Mouse (Mus musculus): ENCODE measurements around the gene Mme. TPM values are rescaled to one million over a fixed set of nuclear protein-coding genes. Genes with fewer than 3 reads are reported as not detected.

Mme gene
- polyA plus RNA-seq, 1 experiment from 2014 or later, result 2.0 TPM

DNA sequence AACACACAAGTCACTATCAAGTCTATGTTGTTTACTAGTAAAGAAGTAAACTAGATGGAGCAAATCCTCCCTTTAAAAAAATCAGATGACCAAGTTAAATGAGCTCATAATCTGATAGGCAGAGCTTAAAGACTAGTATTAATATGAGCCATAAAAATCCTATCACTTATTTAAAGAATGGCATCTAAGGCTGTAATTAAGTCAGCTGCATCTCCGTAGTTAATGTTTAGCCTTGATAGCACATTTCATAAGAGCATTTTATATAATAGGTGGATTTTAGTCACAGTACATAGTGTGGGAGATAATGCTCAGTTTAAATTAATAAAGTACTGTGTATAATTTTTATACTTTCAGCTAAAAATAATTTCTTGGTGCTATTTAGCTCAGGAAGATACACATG, 118.2 kb downstream of the Mme start:
- Histone ChIP-seq H3K9me3 (no peaks in the 10 kb centered on the region), H3K9ac (no peak overlapping the region), H3K27ac (no peak overlapping the region), H3K27me3 (replicated peaks) (no peaks in the 10 kb centered on the region), H3K36me3 (replicated peaks) (no peaks in the 10 kb centered on the region), H3K4me2 (no peak overlapping the region), H3K4me1 (no peaks in the 10 kb centered on the region), H3K4me3 (no peak overlapping the region)
- WGBS, result 92% methylated on average over 1 of the region's 1 CpGs
- ATAC-seq (replicated peaks), result no peak

DNA sequence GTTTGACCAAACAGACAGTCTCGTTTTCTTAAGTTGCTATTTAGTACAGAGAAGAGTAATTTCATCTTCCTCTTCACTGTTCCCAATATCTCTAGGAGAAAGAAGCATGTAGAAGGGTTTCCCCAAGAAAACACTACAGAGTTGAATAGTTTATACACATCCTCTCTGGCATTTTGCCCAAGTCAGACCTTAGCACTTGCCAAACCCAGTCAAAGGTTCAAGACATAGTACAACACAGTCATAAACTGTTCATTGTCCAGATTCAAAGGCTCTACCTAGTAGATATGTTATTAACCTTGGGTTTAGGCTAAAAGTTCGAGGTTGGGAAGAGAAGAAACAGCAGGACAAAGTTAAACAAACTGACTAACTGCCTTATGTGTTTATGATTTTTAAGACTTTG, 143.7 kb downstream of the Mme start:
- WGBS, result 69% methylated on average over 2 of the region's 2 CpGs
- H3K4me2 ChIP-seq, result no peak overlapping the region
- ATAC-seq (replicated peaks), result no peak
- H3K9me3 ChIP-seq, result no peaks in the 10 kb centered on the region
- H3K27ac ChIP-seq, result no peak overlapping the region
- H3K4me3 ChIP-seq, result no peak overlapping the region
- no peaks in the 10 kb centered on the region for H3K4me1 ChIP-seq
- no peaks in the 10 kb centered on the region for H3K27me3 ChIP-seq (replicated peaks)
- H3K9ac ChIP-seq, result no peak overlapping the region
- H3K36me3 ChIP-seq (replicated peaks), result no peaks in the 10 kb centered on the region

DNA sequence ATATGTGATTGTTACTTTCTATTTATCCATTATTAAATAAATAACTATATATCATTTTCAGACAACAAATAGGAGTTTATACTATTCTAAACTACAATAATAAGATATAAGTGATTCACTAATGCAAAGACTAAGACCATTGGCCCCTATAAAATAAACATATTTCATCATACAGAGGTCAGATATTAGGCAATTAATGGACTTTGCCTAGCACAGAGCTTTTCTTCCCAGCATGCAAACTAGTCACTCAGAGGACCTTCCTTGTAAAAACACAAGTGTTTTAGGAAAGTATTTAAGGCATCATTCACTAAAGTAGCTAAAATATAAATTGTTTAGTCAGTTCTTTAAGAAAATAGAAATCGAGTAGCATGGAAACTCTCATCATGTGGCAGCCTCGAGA, 149.4 kb downstream of the Mme start:
- H3K9ac ChIP-seq, result no peak overlapping the region
- no peaks in the 10 kb centered on the region for H3K27me3 ChIP-seq (replicated peaks)
- no peaks in the 10 kb centered on the region for H3K9me3 ChIP-seq
- 85% methylated on average over 2 of the region's 2 CpGs for WGBS
- H3K4me2 ChIP-seq, result no peak overlapping the region
- ATAC-seq (replicated peaks), result no peak
- no peaks in the 10 kb centered on the region for H3K36me3 ChIP-seq (replicated peaks)
- no peak overlapping the region for H3K4me3 ChIP-seq
- no peak overlapping the region for H3K27ac ChIP-seq
- H3K4me1 ChIP-seq, result no peaks in the 10 kb centered on the region

DNA sequence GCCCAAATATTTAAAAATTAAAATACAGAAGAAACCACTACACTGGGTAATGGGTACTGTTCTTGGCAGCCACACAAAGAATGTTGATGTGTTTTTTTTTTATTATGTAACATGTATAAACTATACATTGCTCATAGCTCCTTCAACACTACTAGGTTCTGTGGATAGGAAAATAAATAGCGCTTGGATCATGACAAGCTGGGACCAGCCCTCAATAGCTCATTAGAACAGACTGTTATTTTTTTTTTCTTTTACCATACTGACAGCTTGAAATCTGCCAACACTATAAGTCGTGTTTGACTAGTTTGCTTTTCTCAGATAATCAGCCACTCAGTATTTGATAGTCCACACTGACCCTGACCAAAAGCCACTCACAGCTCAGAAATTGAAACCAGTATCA, 150.0 kb downstream of the Mme start:
- ATAC-seq (replicated peaks), result no peak
- Histone ChIP-seq H3K4me2 (no peak overlapping the region), H3K4me3 (no peak overlapping the region), H3K4me1 (no peaks in the 10 kb centered on the region), H3K9me3 (no peaks in the 10 kb centered on the region), H3K27me3 (replicated peaks) (no peaks in the 10 kb centered on the region), H3K9ac (no peak overlapping the region), H3K36me3 (replicated peaks) (no peaks in the 10 kb centered on the region), H3K27ac (no peak overlapping the region)
- WGBS, result 79% methylated on average over 2 of the region's 2 CpGs

DNA sequence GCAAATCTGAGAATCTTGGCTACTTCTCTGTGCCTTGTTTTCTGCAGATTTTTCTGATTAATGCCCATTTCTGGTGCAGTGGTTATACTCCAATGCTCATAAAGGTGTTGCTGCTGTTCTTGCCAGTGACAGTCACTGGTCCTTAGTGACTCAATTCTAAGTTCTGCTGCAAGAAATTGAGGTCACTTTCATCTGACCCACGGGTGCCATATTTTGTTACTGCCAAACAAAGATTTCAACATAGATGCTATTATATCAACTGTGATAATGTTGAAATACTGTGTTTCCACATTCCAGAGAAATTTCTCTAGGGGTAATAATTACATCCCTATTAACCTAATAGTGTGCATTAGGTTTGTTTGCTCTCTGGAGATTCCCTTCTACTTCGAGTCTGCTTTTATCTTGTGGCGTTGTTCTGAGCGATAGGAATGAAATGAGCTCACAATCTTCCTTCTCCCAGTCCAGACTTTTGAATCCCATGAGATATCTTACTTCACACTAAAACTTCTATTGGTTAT, 153.1 kb downstream of the Mme start:
- WGBS, result 91% methylated on average over 4 of the region's 4 CpGs
- H3K4me3 ChIP-seq, result no peak overlapping the region
- no peak overlapping the region for H3K27ac ChIP-seq
- H3K4me2 ChIP-seq, result no peak overlapping the region
- no peaks in the 10 kb centered on the region for H3K36me3 ChIP-seq (replicated peaks)
- H3K9me3 ChIP-seq, result no peaks in the 10 kb centered on the region
- no peaks in the 10 kb centered on the region for H3K4me1 ChIP-seq
- no peak for ATAC-seq (replicated peaks)
- no peaks in the 10 kb centered on the region for H3K27me3 ChIP-seq (replicated peaks)
- no peak overlapping the region for H3K9ac ChIP-seq

DNA sequence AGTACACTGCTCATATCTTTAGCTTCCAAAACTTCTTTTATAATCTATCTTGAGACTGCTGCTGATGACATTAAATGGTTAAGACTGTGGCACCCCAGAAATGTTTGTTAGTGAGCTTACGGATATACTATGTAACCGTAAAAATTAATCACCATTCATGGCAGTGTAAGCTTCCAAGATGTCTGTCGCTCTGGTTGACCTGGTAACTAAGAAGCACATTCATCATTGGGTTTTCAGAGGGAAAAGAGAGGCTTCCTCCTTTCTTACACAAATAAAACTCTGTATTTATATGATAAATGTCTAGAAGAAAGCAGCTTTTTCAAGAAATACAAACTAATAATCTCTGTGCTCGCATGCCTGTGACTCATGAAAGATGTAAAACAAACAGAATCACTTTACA, 156.8 kb downstream of the Mme start:
- H3K4me3 ChIP-seq, result no peak overlapping the region
- H3K4me2 ChIP-seq, result no peak overlapping the region
- no peaks in the 10 kb centered on the region for H3K27me3 ChIP-seq (replicated peaks)
- no peak for ATAC-seq (replicated peaks)
- no peak overlapping the region for H3K27ac ChIP-seq
- no peaks in the 10 kb centered on the region for H3K36me3 ChIP-seq (replicated peaks)
- H3K4me1 ChIP-seq, result no peaks in the 10 kb centered on the region
- H3K9me3 ChIP-seq, result no peaks in the 10 kb centered on the region
- 84% methylated on average over 4 of the region's 4 CpGs for WGBS
- no peak overlapping the region for H3K9ac ChIP-seq

DNA sequence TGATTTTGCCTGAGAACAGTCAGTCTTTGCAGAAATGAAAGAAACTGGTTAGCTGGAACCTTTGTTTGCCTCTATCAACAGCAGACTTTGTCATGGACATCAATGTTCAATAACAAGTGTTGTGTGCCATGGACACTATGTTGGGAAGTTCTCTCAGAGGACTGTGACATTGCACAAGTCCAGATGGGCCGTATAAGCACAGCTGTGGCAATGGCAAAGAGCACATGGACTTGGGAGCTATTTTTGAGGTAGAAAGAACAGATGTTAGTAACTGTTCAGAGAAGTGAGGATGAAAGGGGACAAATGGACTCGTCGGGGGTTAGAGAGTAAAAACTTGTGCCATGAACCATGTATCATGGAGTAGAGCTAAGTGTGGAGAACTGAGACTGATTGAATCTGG, 165.1 kb downstream of the Mme start:
- no peak overlapping the region for H3K9ac ChIP-seq
- H3K36me3 ChIP-seq (replicated peaks), result no peaks in the 10 kb centered on the region
- H3K27ac ChIP-seq, result no peak overlapping the region
- H3K9me3 ChIP-seq, result no peaks in the 10 kb centered on the region
- no peak overlapping the region for H3K4me3 ChIP-seq
- WGBS, result 92% methylated on average over 3 of the region's 3 CpGs
- no peak overlapping the region for H3K4me2 ChIP-seq
- no peaks in the 10 kb centered on the region for H3K27me3 ChIP-seq (replicated peaks)
- no peaks in the 10 kb centered on the region for H3K4me1 ChIP-seq
- no peak for ATAC-seq (replicated peaks)

DNA sequence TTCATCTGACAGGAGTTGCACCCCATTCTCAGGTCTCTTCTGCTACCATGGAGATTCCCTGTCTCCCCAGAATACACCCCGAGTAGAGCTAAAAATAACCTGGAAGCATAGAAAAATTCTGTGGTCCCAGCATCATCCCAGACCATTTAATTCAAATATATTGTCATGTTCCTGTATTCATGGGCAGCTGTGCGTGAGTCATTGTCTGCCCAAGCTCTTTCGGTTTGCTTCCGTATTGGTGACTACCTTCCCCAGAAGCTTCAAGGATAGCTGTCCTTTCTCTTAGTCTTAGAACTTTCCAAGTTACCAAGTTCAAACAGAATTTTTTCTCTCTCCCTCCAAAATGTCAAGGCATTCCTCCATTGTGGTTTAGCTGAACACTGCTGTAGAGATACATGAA, 169.7 kb downstream of the Mme start:
- 87% methylated on average over 4 of the region's 4 CpGs for WGBS
- Histone ChIP-seq H3K4me2 (no peak overlapping the region), H3K9me3 (no peaks in the 10 kb centered on the region), H3K27me3 (replicated peaks) (no peaks in the 10 kb centered on the region), H3K27ac (no peak overlapping the region), H3K4me1 (no peaks in the 10 kb centered on the region), H3K4me3 (no peak overlapping the region), H3K36me3 (replicated peaks) (no peaks in the 10 kb centered on the region), H3K9ac (no peak overlapping the region)
- no peak for ATAC-seq (replicated peaks)

DNA sequence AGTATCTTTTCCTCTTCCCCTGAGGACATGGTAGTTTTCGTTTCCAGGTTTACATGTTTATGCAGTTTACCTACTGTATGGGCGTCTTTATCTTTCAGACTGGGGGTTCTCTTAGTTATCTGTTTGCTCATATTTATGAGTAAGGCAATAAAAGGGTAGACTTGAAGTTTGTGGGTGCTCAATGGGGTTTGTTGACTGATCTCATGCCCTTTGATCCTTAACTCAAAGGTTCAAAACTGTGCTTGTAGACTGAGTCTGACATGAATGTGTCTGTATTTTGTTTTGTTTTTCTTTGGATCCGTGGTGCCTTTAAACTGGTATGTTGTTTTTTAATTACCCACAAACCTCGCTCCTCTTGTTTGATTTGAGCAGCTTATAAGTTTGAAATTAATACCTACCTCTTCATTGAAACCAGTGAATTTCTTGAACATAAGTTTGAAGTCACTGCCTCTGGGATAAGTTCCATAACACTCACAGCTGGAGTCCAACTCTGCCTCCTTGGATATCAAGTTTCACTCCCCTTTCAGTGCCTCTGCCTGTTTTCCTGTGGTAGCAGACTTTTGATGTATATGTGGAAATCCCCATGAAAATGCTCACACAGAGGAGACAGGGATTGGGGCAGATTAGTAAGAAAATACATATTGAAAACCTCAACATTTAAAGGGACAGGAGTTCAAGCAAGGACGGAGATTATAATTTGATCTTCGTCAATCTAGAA, 171.0 kb downstream of the Mme start:
- Histone ChIP-seq H3K4me3 (no peak overlapping the region), H3K27ac (no peak overlapping the region), H3K4me2 (no peak overlapping the region), H3K27me3 (replicated peaks) (no peaks in the 10 kb centered on the region), H3K4me1 (no peaks in the 10 kb centered on the region), H3K9ac (no peak overlapping the region), H3K9me3 (no peaks in the 10 kb centered on the region), H3K36me3 (replicated peaks) (no peaks in the 10 kb centered on the region)
- WGBS, result 74% methylated on average over 6 of the region's 6 CpGs
- ATAC-seq (replicated peaks), result no peak

DNA sequence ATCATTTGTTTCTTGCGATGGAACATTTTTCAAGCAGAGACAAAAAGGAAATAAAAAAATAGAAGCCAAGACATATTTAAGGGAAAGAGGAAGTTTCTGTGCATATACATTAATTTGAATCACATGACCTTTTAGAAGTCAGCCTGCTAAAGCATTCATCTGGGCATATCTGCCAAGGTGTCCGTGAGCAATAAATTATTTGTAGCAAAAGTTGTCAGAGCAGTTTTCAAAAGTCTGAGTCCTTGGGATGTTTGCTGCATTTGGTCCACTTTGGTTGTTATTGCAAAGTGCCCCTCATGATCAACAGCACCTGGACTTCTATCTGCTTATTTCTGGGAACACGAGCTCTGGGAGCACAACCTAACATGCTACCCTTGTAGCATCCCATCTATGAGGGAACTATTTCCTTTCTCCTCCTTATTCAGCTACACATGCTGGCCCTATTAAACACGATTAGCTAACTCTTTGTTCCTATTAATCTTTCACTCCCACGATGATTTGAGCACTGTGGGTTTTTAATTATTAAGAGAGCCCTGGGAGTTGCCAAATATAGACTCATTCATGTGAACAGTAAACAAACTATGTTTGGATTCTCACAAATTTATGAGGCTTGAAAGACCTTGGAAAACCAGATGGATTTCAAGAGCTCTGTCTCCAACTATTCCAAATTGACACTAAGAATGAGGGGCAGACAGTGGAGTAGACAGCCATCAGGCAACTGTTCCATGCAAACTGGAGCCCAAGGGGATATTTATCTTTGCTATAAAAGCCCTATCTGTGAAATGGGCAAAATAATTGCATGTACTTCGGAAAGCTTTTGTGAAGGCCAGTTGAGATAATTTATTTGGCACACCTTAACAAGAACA, 171.9 kb downstream of the Mme start:
- Histone ChIP-seq H3K4me1 (no peaks in the 10 kb centered on the region), H3K27me3 (replicated peaks) (no peaks in the 10 kb centered on the region), H3K36me3 (replicated peaks) (no peaks in the 10 kb centered on the region), H3K9me3 (no peaks in the 10 kb centered on the region), H3K27ac (no peak overlapping the region), H3K4me2 (no peak overlapping the region), H3K4me3 (no peak overlapping the region), H3K9ac (no peak overlapping the region)
- WGBS, result 83% methylated on average over 6 of the region's 6 CpGs
- ATAC-seq (replicated peaks), result no peak

DNA sequence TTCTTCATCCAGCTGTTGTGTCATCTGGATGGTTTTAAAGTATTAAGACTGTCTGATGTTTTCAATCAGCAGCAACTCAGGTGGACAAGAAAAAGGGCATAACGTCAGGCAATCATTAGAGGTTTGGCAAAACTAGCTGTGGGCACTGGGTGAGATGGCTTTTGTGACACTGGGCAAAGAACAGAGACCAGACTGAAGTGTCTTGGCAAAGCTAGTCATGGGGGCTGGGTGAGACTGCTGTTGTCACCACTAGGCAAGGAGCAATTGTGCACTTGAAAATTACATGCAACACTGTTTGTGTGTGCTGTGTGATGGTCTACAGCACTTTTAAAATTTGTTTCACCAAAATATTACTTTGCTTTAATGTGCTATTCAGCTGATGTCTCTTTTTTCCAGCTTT, 175.9 kb downstream of the Mme start:
- Histone ChIP-seq H3K4me2 (no peak overlapping the region), H3K9me3 (no peaks in the 10 kb centered on the region), H3K4me3 (no peak overlapping the region), H3K27me3 (replicated peaks) (no peaks in the 10 kb centered on the region), H3K36me3 (replicated peaks) (no peaks in the 10 kb centered on the region), H3K4me1 (no peaks in the 10 kb centered on the region), H3K9ac (no peak overlapping the region), H3K27ac (no peak overlapping the region)
- 84% methylated on average over 1 of the region's 1 CpGs for WGBS
- ATAC-seq (replicated peaks), result no peak

DNA sequence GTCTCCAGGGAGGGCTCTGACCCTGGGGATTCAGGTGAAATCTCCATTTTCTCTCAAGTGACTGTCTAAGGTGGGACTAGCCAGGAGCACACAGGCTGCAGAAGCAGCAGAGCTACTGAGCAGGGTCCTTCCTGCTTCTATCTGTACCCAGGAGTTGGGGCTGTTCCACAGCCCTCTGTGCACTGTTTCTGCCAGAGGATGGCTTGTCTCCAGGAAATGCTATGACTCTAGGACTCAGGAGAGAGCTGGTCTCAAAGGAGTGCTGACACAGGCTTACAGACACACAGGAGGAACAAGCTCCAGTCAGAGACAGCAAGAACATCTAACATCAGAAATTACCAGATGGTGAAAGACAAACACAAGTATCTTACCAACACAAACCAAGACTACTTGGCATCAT, 176.4 kb downstream of the Mme start:
- ATAC-seq (replicated peaks), result no peak
- H3K9ac ChIP-seq, result no peak overlapping the region
- no peak overlapping the region for H3K4me3 ChIP-seq

DNA sequence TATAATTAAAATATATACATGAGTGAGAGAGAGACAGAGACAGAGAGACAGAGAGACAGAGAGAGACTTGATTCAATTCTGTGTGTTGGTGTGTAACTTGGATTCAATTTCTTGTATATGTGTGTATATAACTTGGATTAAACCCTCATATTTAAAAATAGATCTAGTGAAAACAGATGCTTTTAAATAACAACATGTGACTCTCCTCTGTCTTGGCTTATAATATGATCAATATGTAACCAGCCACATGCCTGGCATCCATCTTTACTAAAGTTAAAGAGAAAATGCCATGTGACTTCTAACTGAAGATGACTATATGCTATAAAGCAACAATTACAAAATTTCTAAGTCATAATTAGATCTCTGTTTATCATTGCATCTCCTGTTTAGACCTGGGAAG, 182.2 kb downstream of the Mme start:
- ATAC-seq (replicated peaks), result no peak
- Histone ChIP-seq H3K9me3 (no peaks in the 10 kb centered on the region), H3K9ac (no peak overlapping the region), H3K36me3 (replicated peaks) (no peaks in the 10 kb centered on the region), H3K4me3 (no peak overlapping the region), H3K4me2 (no peak overlapping the region), H3K4me1 (no peaks in the 10 kb centered on the region), H3K27ac (no peak overlapping the region), H3K27me3 (replicated peaks) (no peaks in the 10 kb centered on the region)

More for the DNA sequence above, 176.4 kb downstream of the Mme start:
- Histone ChIP-seq H3K4me1 (no peaks in the 10 kb centered on the region), H3K4me2 (no peak overlapping the region), H3K27ac (no peak overlapping the region), H3K9me3 (no peaks in the 10 kb centered on the region), H3K36me3 (replicated peaks) (no peaks in the 10 kb centered on the region), H3K27me3 (replicated peaks) (no peaks in the 10 kb centered on the region)
